In the genomic region with DNA sequence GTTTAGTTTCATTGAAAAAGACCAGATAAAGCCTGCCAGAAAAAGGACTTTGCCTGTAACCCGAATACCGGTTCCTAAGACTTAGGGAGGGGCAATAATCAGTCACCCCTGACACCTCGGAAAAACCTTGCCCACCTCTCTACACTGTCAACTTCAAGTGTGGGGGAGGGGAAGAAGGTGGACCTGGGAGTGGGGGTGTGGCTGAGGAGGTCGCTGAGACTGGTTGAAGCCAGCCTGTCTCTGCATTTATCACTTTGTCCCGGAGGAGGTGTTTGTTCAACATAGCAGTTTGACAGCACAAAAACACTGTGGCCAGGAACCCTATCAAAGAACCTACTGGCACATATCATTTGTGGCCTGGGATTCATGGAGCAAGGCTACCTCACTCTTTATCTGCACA, we compare ENCODE assay signal across 9 mouse cellular contexts. TPM values are rescaled to one million over a fixed set of nuclear protein-coding genes. Genes with fewer than 3 reads are reported as not detected.
DNase-seq lines count a peak whose midpoint lies in the region; ATAC-seq and TF ChIP-seq lines count a peak whose summit lies in the region.
"Had no signal": no experiment of that assay in that cellular context is flagged by ENCODE, and none has a peak within 500 bp of the region (broad histone marks: within the 10 kb centered on the region; RNA-seq: fewer than 3 reads in every experiment).

No protein-coding gene starts in this region.

- DNase-seq in gastrocnemius, adult 2 months = no peak
- no peak for DNase-seq in gastrocnemius, postnatal 10 days
- DNase-seq in ES-CJ7 (ENCODE audit: low read depth, low spot score) = peak; percentile 47
- DNase-seq in liver, adult 2 months (ENCODE audit: extremely low read depth, low read depth, low spot score) = no peak
- no peak for DNase-seq in frontal cortex, postnatal 36 days (ENCODE audit: low spot score in 2 of 2)
- no peak for DNase-seq in left cerebral cortex, adult 11 months (ENCODE audit: low spot score)
- DNase-seq in B cell, adult 2 months = no peak

- no peaks in the 10 kb centered on the region for H3K9me3 ChIP-seq in heart, embryonic 16.5 days (replicated peaks; ENCODE audit: control insufficient read depth, low read length)
- H3K9me3 ChIP-seq: megakaryocyte, embryonic 14.5 days had no signal

- intact Hi-C loops in gastrocnemius, adult 2 months (cut with DNase I) = no loop called here

- WGBS in heart, embryonic 16.5 days = 5% methylated on average over 5 of the region's 5 CpGs
- WGBS in liver, adult 2 months = 10% methylated on average over 5 of the region's 5 CpGs

- H3K9ac ChIP-seq in heart, embryonic 16.5 days (ENCODE audit: low read length) = peak overlapping the region; percentile 45; the same call in 1 of the 2 replicates
- H3K9ac ChIP-seq in liver, adult 2 months (ENCODE audit: low read depth, low read length) = peak overlapping the region; percentile 30; the same call in 1 of the 2 replicates

- H3K27me3 ChIP-seq in heart, embryonic 16.5 days (ENCODE audit: control insufficient read depth, insufficient read depth, low read length) = no peaks in the 10 kb centered on the region
- no peaks in the 10 kb centered on the region for H3K27me3 ChIP-seq in liver, adult 2 months (ENCODE audit: control insufficient read depth, insufficient read depth, low read length)
- H3K27me3 ChIP-seq: megakaryocyte, embryonic 14.5 days had no signal

- H3K79me2 ChIP-seq in liver, adult 2 months (ENCODE audit: control insufficient read depth, insufficient read depth, low read length) = no peaks in the 10 kb centered on the region; the same call in 1 of the 2 replicates

- ATAC-seq in heart, embryonic 16.5 days (replicated peaks; ENCODE audit: extremely low read depth, insufficient read depth, low FRiP score) = peak; percentile 57; the same call in 1 of the 2 replicates

- peaks cover 66% of the 10 kb centered on the region for H3K4me1 ChIP-seq in heart, embryonic 16.5 days (ENCODE audit: control insufficient read depth, insufficient read depth, low read length)
- peaks cover 3% of the 10 kb centered on the region; the same call in 1 of the 2 replicates for H3K4me1 ChIP-seq in liver, adult 2 months (ENCODE audit: control insufficient read depth, insufficient read depth, low read length)

- TF ChIP-seq POLR2A in liver, adult 2 months (IDR thresholded peaks at IDR 0.05; ENCODE audit: extremely low read depth, insufficient read depth, low read length) = no peak

- peaks cover 5% of the 10 kb centered on the region for H3K36me3 ChIP-seq in heart, embryonic 16.5 days (ENCODE audit: control insufficient read depth, insufficient read depth)
- H3K36me3 ChIP-seq in liver, adult 2 months (ENCODE audit: control insufficient read depth, insufficient read depth, low read length) = peaks cover 3% of the 10 kb centered on the region

- peak overlapping the region; percentile 35 for H3K4me3 ChIP-seq in gastrocnemius, adult 2 months
- peak overlapping the region; percentile 6; the same call in 1 of the 2 replicates for H3K4me3 ChIP-seq in heart, embryonic 16.5 days (ENCODE audit: low read length)
- H3K4me3 ChIP-seq in liver, adult 2 months (ENCODE audit: insufficient read depth, low read depth, low read length) = no peak overlapping the region
- H3K4me3 ChIP-seq: megakaryocyte, embryonic 14.5 days had no signal

- H3K27ac ChIP-seq in gastrocnemius, adult 2 months = peak overlapping the region; percentile 55
- peak overlapping the region; percentile 43 for H3K27ac ChIP-seq in heart, embryonic 16.5 days (ENCODE audit: low read length)
- H3K27ac ChIP-seq in liver, adult 2 months (replicated peaks; ENCODE audit: insufficient read depth, low read depth, low read length) = no peak overlapping the region

- no peak for TF ChIP-seq CTCF in gastrocnemius, adult 2 months (IDR thresholded peaks at IDR 0.05)
- TF ChIP-seq CTCF in liver, adult 2 months (IDR thresholded peaks at IDR 0.05; ENCODE audit: low read depth, low read length) = no peak

- H3K4me2 ChIP-seq in heart, embryonic 16.5 days (ENCODE audit: low read depth, low read length) = peak overlapping the region; percentile 53

RNA-seq across cellular contexts. Expression of gene Zeb2, which starts 19.2 kb away (rescaled TPM):
- total RNA-seq in gastrocnemius, adult 2 months (2021) = 10 to 100 TPM; 31.3 to 41.6 TPM
- total RNA-seq in gastrocnemius, postnatal 10 days (2021) = 100 to 1,000 TPM in 1 of 2 experiments, 10 to 100 TPM in 1; 72.6 to 114 TPM
- 19.9 and 25.2 TPM in 2 replicates for polyA plus RNA-seq in heart, embryonic 16.5 days (2015; fragmentation: Nextera tagmentation; extraction: Ambion mirVana)
- total RNA-seq in liver, adult 2 months (2014; rRNA removed) = 15.5 and 16.8 TPM in 2 replicates
- 1.7 and 4.9 TPM in 2 replicates for polyA plus RNA-seq in liver, adult 2 months (2012; rRNA removed)
